Mouse (Mus musculus): ENCODE data around the gene Sp2. TPM values are rescaled to one million over a fixed set of nuclear protein-coding genes. Genes with fewer than 3 reads are reported as not detected.

Sp2 gene
- total and polyA plus RNA-seq, 3 experiments, result 1.1 to 21.0 (median 2.8) TPM

GRCm38 (mm10) chr11:96952896-96953295 lies 29.9 kb downstream of the Sp2 start:
- peaks cover 88 to 100% of the 10 kb centered on the region in 2 experiments for H3K36me3 ChIP-seq (replicated peaks in 1 of 2; ENCODE audit: control insufficient read depth in 1 of 2, insufficient read depth in 1 of 2, low read length in 1 of 2)
- H3K79me2 ChIP-seq (replicated peaks; ENCODE audit: control insufficient read depth, extremely low read depth, insufficient read depth, poor library complexity, severe bottlenecking), result no peaks in the 10 kb centered on the region
- dilution Hi-C loops (cut with MboI; ENCODE audit: extremely low pct_ligation_motif_present, extremely low pct_unique_long_range_greater_than_20kb, low sequenced_read_pairs), result no loop called here
- in situ Hi-C loops (cut with MboI; ENCODE audit: low pct_ligation_motif_present, low pct_unique_long_range_greater_than_20kb, low sequenced_read_pairs), result no loop called here
- H3K4me2 ChIP-seq (ENCODE audit: insufficient read depth, low read depth, poor library complexity, severe bottlenecking), result no peak overlapping the region
- H3K9me3 ChIP-seq (replicated peaks; ENCODE audit: low read length), result peaks cover 11% of the 10 kb centered on the region
- H3K27ac ChIP-seq (ENCODE audit: insufficient read depth, low read depth), result no peak overlapping the region
- no peak overlapping the region for H3K4me3 ChIP-seq (replicated peaks in 1 of 3; ENCODE audit: low read depth in 2 of 3, low read length in 2 of 3, poor library complexity in 1 of 3)
- TF ChIP-seq SMC3 (IDR thresholded peaks at IDR 0.05; ENCODE audit: low read depth, low read length) (no peak), MAFK (IDR thresholded peaks at IDR 0.05; ENCODE audit: insufficient replicate concordance, low read length) (no peak), BHLHE40 (IDR thresholded peaks at IDR 0.05; ENCODE audit: low read depth, low read length) (no peak), MXI1 (IDR thresholded peaks at IDR 0.05; ENCODE audit: low read depth, low read length) (no peak), ZC3H11A (IDR thresholded peaks at IDR 0.05; ENCODE audit: low read depth, low read length) (no peak), IRF4 (IDR thresholded peaks at IDR 0.05; ENCODE audit: low read depth, low read length) (no peak), JUND (conservative IDR thresholded peaks at IDR 0.05; ENCODE audit: low read depth, low read length) (no peak), SIN3A (IDR thresholded peaks at IDR 0.05; ENCODE audit: low read length) (no peak), E2F4 (IDR thresholded peaks at IDR 0.05; ENCODE audit: insufficient replicate concordance, low read depth, low read length) (no peak), HCFC1 (IDR thresholded peaks at IDR 0.05; ENCODE audit: low read depth, low read length) (no peak), ZKSCAN1 (IDR thresholded peaks at IDR 0.05; ENCODE audit: borderline replicate concordance, low read depth, low read length) (no peak), POLR2A (IDR thresholded peaks at IDR 0.05; ENCODE audit: low read depth, low read length) (no peak), RCOR1 (conservative IDR thresholded peaks at IDR 0.05; ENCODE audit: low read depth, low read length) (no peak), JUN (IDR thresholded peaks at IDR 0.05; ENCODE audit: insufficient read depth, low read depth, low read length) (no peak)
- H3K4me1 ChIP-seq (ENCODE audit: control insufficient read depth in 1 of 2, insufficient read depth in 2 of 2), result peaks cover 2 to 6% of the 10 kb centered on the region in 2 experiments; a peak in 3 of 4 replicates
- no peak for DNase-seq (ENCODE audit: extremely low read depth)
- H3K27me3 ChIP-seq (replicated peaks), result no peaks in the 10 kb centered on the region
- no peak overlapping the region for H3K9ac ChIP-seq (ENCODE audit: insufficient read depth, low read depth)

DNA sequence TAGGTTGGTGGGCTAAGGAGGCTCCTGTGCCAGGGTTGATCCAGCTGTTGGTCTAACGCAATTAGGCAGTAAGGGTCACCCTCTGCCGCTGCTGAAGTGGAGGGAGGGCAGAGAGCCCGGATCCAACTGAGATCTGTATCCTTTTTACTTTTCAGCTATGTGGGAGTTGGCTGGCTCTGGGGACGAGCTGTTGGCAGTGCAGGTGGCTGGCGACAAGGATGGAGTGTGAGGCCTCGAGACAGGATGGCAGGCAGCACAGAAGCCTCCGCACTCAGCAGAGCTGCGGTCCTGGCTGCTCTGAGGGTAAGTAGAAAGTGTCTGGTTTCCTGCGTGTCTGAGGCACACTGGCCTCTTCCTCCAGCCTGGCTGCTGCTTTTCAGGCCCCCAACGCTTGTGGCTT lies 30.3 kb downstream of the Sp2 start:
- peaks cover 11% of the 10 kb centered on the region for H3K9me3 ChIP-seq (replicated peaks; ENCODE audit: low read length)
- no peak for TF ChIP-seq MYC (IDR thresholded peaks at IDR 0.05; ENCODE audit: low read depth, low read length)
- no peak for TF ChIP-seq GABPA (IDR thresholded peaks at IDR 0.05; ENCODE audit: insufficient replicate concordance, low read depth, low read length)
- no peak for TF ChIP-seq MAZ (IDR thresholded peaks at IDR 0.05; ENCODE audit: low read depth, low read length)
- no peak for TF ChIP-seq SMC3 (IDR thresholded peaks at IDR 0.05; ENCODE audit: low read depth, low read length)
- TF ChIP-seq ZC3H11A (IDR thresholded peaks at IDR 0.05; ENCODE audit: low read depth, low read length), result no peak
- TF ChIP-seq ZNF384 (IDR thresholded peaks at IDR 0.05; ENCODE audit: low read depth, low read length), result no peak
- TF ChIP-seq MAX (IDR thresholded peaks at IDR 0.05; ENCODE audit: low read length), result no peak
- no peak for TF ChIP-seq TCF12 (IDR thresholded peaks at IDR 0.05; ENCODE audit: low read depth, low read length)
- no peak for TF ChIP-seq MEF2A (IDR thresholded peaks at IDR 0.05; ENCODE audit: borderline replicate concordance, low read depth, low read length)
- no peak for TF ChIP-seq TBP (conservative IDR thresholded peaks at IDR 0.05; ENCODE audit: low read depth, low read length)
- TF ChIP-seq UBTF (IDR thresholded peaks at IDR 0.05; ENCODE audit: low read depth, low read length), result no peak
- no peak for TF ChIP-seq JUN (IDR thresholded peaks at IDR 0.05; ENCODE audit: insufficient read depth, low read depth, low read length)
- TF ChIP-seq EP300 (IDR thresholded peaks at IDR 0.05; ENCODE audit: low read length), result no peak
- no peak for TF ChIP-seq USF1 (IDR thresholded peaks at IDR 0.05; ENCODE audit: low read depth, low read length)
- no peak for TF ChIP-seq ETS1 (conservative IDR thresholded peaks at IDR 0.05; ENCODE audit: low read depth, low read length)
- no peak for TF ChIP-seq SIN3A (IDR thresholded peaks at IDR 0.05; ENCODE audit: low read length)
- no peak for TF ChIP-seq PAX5 (IDR thresholded peaks at IDR 0.05; ENCODE audit: low read length)
- no peak for TF ChIP-seq ZKSCAN1 (IDR thresholded peaks at IDR 0.05; ENCODE audit: borderline replicate concordance, low read depth, low read length)
- dilution Hi-C loops (cut with MboI; ENCODE audit: extremely low pct_ligation_motif_present, extremely low pct_unique_long_range_greater_than_20kb, low sequenced_read_pairs), result no loop called here
- H3K4me1 ChIP-seq (ENCODE audit: control insufficient read depth in 1 of 2, insufficient read depth in 2 of 2), result peaks cover 6 to 10% of the 10 kb centered on the region in 2 experiments; a peak in 3 of 4 replicates
- no peak overlapping the region for H3K9ac ChIP-seq (ENCODE audit: insufficient read depth, low read depth)
- in situ Hi-C loops (cut with MboI; ENCODE audit: low pct_ligation_motif_present, low pct_unique_long_range_greater_than_20kb, low sequenced_read_pairs), result no loop called here
- DNase-seq (ENCODE audit: extremely low read depth), result no peak
- H3K4me2 ChIP-seq (ENCODE audit: insufficient read depth, low read depth, poor library complexity, severe bottlenecking), result no peak overlapping the region
- H3K4me3 ChIP-seq (replicated peaks in 1 of 3; ENCODE audit: low read depth in 2 of 3, low read length in 2 of 3, poor library complexity in 1 of 3), result no peak overlapping the region
- no peaks in the 10 kb centered on the region for H3K79me2 ChIP-seq (replicated peaks; ENCODE audit: control insufficient read depth, extremely low read depth, insufficient read depth, poor library complexity, severe bottlenecking)
- peaks cover 86 to 100% of the 10 kb centered on the region in 2 experiments for H3K36me3 ChIP-seq (replicated peaks in 1 of 2; ENCODE audit: control insufficient read depth in 1 of 2, insufficient read depth in 1 of 2, low read length in 1 of 2)
- no peaks in the 10 kb centered on the region for H3K27me3 ChIP-seq (replicated peaks)
- H3K27ac ChIP-seq (ENCODE audit: insufficient read depth, low read depth), result no peak overlapping the region

All from CH12.LX (cell line).